Mouse (Mus musculus): ENCODE measurements around the gene Galnt10. TPM values are rescaled to one million over a fixed set of nuclear protein-coding genes. Genes with fewer than 3 reads are reported as not detected.

Gene Galnt10
- polyA plus RNA-seq, 1 experiment, result 16.1 TPM

- H3K27me3 ChIP-seq (ENCODE audit: control insufficient read depth, insufficient read depth, low read length, poor library complexity, severe bottlenecking), result peaks cover 24% of the 10 kb centered on the region
- TF ChIP-seq EP300 (IDR thresholded peaks at IDR 0.05; ENCODE audit: insufficient read depth, low read depth, low read length) (no peak), CTCF (IDR thresholded peaks at IDR 0.05; ENCODE audit: low read depth, low read length) (no peak), POLR2A (IDR thresholded peaks at IDR 0.05; ENCODE audit: insufficient read depth, low read length) (no peak)
- no peak overlapping the region for H3K4me3 ChIP-seq (ENCODE audit: low read depth, low read length)
- no peaks in the 10 kb centered on the region for H3K9me3 ChIP-seq (replicated peaks; ENCODE audit: control insufficient read depth, insufficient read depth, low read length, poor library complexity, severe bottlenecking)
- no peak overlapping the region for H3K9ac ChIP-seq (ENCODE audit: low read depth, poor library complexity, severe bottlenecking)
- H3K4me1 ChIP-seq (ENCODE audit: control insufficient read depth, insufficient read depth, low read length), result peaks cover 2% of the 10 kb centered on the region
- no peak overlapping the region for H3K27ac ChIP-seq (ENCODE audit: insufficient read depth, low read length)
- H3K36me3 ChIP-seq (ENCODE audit: control insufficient read depth, insufficient read depth, low read length, poor library complexity, severe bottlenecking), result no peaks in the 10 kb centered on the region
These were observed 188.8 kb downstream of the Galnt10 start for GRCm38 (mm10) chr11:57834031-57834430.

- no peak overlapping the region for H3K9ac ChIP-seq (ENCODE audit: low read depth, poor library complexity, severe bottlenecking)
- TF ChIP-seq EP300 (IDR thresholded peaks at IDR 0.05; ENCODE audit: insufficient read depth, low read depth, low read length) (no peak), POLR2A (IDR thresholded peaks at IDR 0.05; ENCODE audit: insufficient read depth, low read length) (no peak), CTCF (IDR thresholded peaks at IDR 0.05; ENCODE audit: low read depth, low read length) (no peak)
- peaks cover 19% of the 10 kb centered on the region for H3K27me3 ChIP-seq (ENCODE audit: control insufficient read depth, insufficient read depth, low read length, poor library complexity, severe bottlenecking)
- peaks cover 2% of the 10 kb centered on the region for H3K4me1 ChIP-seq (ENCODE audit: control insufficient read depth, insufficient read depth, low read length)
- no peaks in the 10 kb centered on the region for H3K36me3 ChIP-seq (ENCODE audit: control insufficient read depth, insufficient read depth, low read length, poor library complexity, severe bottlenecking)
- H3K27ac ChIP-seq (ENCODE audit: insufficient read depth, low read length), result no peak overlapping the region
- no peaks in the 10 kb centered on the region for H3K9me3 ChIP-seq (replicated peaks; ENCODE audit: control insufficient read depth, insufficient read depth, low read length, poor library complexity, severe bottlenecking)
- no peak overlapping the region for H3K4me3 ChIP-seq (ENCODE audit: low read depth, low read length)
These were observed 190.1 kb downstream of the Galnt10 start for GRCm38 (mm10) chr11:57835331-57835730.

- TF ChIP-seq CTCF (IDR thresholded peaks at IDR 0.05; ENCODE audit: low read depth, low read length) (no peak), POLR2A (IDR thresholded peaks at IDR 0.05; ENCODE audit: insufficient read depth, low read length) (no peak), EP300 (IDR thresholded peaks at IDR 0.05; ENCODE audit: insufficient read depth, low read depth, low read length) (no peak)
- H3K4me3 ChIP-seq (ENCODE audit: low read depth, low read length), result no peak overlapping the region
- H3K36me3 ChIP-seq (ENCODE audit: control insufficient read depth, insufficient read depth, low read length, poor library complexity, severe bottlenecking), result no peaks in the 10 kb centered on the region
- peaks cover 2% of the 10 kb centered on the region for H3K4me1 ChIP-seq (ENCODE audit: control insufficient read depth, insufficient read depth, low read length)
- no peak overlapping the region for H3K27ac ChIP-seq (ENCODE audit: insufficient read depth, low read length)
- peaks cover 17% of the 10 kb centered on the region for H3K27me3 ChIP-seq (ENCODE audit: control insufficient read depth, insufficient read depth, low read length, poor library complexity, severe bottlenecking)
- no peak overlapping the region for H3K9ac ChIP-seq (ENCODE audit: low read depth, poor library complexity, severe bottlenecking)
- H3K9me3 ChIP-seq (replicated peaks; ENCODE audit: control insufficient read depth, insufficient read depth, low read length, poor library complexity, severe bottlenecking), result no peaks in the 10 kb centered on the region
These were observed 190.7 kb downstream of the Galnt10 start for GRCm38 (mm10) chr11:57835931-57836330.

GRCm38 (mm10) chr11:57836401-57836800 is 191.2 kb downstream of the Galnt10 start:
- H3K36me3 ChIP-seq (ENCODE audit: control insufficient read depth, insufficient read depth, low read length, poor library complexity, severe bottlenecking), result no peaks in the 10 kb centered on the region
- no peak for TF ChIP-seq EP300 (IDR thresholded peaks at IDR 0.05; ENCODE audit: insufficient read depth, low read depth, low read length)
- no peak overlapping the region for H3K27ac ChIP-seq (ENCODE audit: insufficient read depth, low read length)
- no peaks in the 10 kb centered on the region for H3K4me1 ChIP-seq (ENCODE audit: control insufficient read depth, insufficient read depth, low read length)
- H3K27me3 ChIP-seq (ENCODE audit: control insufficient read depth, insufficient read depth, low read length, poor library complexity, severe bottlenecking), result peaks cover 15% of the 10 kb centered on the region
- H3K4me3 ChIP-seq (ENCODE audit: low read depth, low read length), result no peak overlapping the region
- no peaks in the 10 kb centered on the region for H3K9me3 ChIP-seq (replicated peaks; ENCODE audit: control insufficient read depth, insufficient read depth, low read length, poor library complexity, severe bottlenecking)
- no peak overlapping the region for H3K9ac ChIP-seq (ENCODE audit: low read depth, poor library complexity, severe bottlenecking)

Other genes with a start within 250 kb of the Galnt10 start
- 84.7 and 95.2 TPM in 2 replicates for gene Fam114a2, start 126.8 kb upstream of the Galnt10 start, polyA plus RNA-seq (2011; ENCODE audit: insufficient read depth, insufficient read length, low read depth, missing spikeins)
- 63.0 and 73.5 TPM in 2 replicates for gene Mfap3, start 126.8 kb upstream of the Galnt10 start, polyA plus RNA-seq (2011; ENCODE audit: insufficient read depth, insufficient read length, low read depth, missing spikeins)
- 15.2 and 19.8 TPM in 2 replicates for gene Sap30l, start 156.2 kb downstream of the Galnt10 start, polyA plus RNA-seq (2011; ENCODE audit: insufficient read depth, insufficient read length, low read depth, missing spikeins)
- gene Hand1, start 187.4 kb downstream of the Galnt10 start, polyA plus RNA-seq (2011; ENCODE audit: insufficient read depth, insufficient read length, low read depth, missing spikeins), result 3.7 and 7.0 TPM in 2 replicates

All from ES-Bruce4 (cell line).